Mouse (Mus musculus) lung, postnatal 0 days (tissue): Measurements from ENCODE around the gene Il31ra. TPM values are rescaled to one million over a fixed set of nuclear protein-coding genes. Genes with fewer than 3 reads are reported as not detected.

Experiments used
- ATAC-seq: fragments of 200-750 bp; cut with Nextera tagmentation; 2 replicates; pipeline ENCODE4 v1.8.0; 2017; ENCODE audit warnings: moderate library complexity
- DNase-seq: peaks from one replicate; pipeline ENCODE4 v3.0.0-alpha.2; 2016; ENCODE audit warnings: low spot score
- H3K27ac ChIP-seq: fragments of 300-500 bp; sonication (generic); 2 replicates; pipeline ENCODE4 v1.5.1; 2014; ENCODE audit warnings: antibody characterized with exemption, mild to moderate bottlenecking, low read length, mixed read lengths
- H3K27me3 ChIP-seq: fragments of 300-500 bp; sonication (generic); replicated peaks from 2 replicates; pipeline ENCODE4 v1.6.1; 2014; ENCODE audit warnings: low read length, mixed read lengths; ENCODE audit not compliant: insufficient read depth
- H3K36me3 ChIP-seq: fragments of 300-500 bp; sonication (generic); 2 replicates; pipeline ENCODE4 v1.6.1; 2014; ENCODE audit warnings: low read length, mixed read lengths; ENCODE audit not compliant: insufficient read depth
- H3K4me1 ChIP-seq: fragments of 300-500 bp; sonication (generic); 2 replicates; pipeline ENCODE4 v1.6.1; 2014; ENCODE audit warnings: antibody characterized with exemption, low read depth, low read length, mixed read lengths; ENCODE audit not compliant: insufficient read depth
- H3K4me2 ChIP-seq: fragments of 300-500 bp; sonication (generic); replicated peaks from 2 replicates; pipeline ENCODE4 v1.6.1; 2014; ENCODE audit warnings: low read depth, mild to moderate bottlenecking, low read length, moderate library complexity, mixed read lengths
- H3K4me3 ChIP-seq: fragments of 300-500 bp; sonication (generic); 2 replicates; pipeline ENCODE4 v1.5.1; 2014; ENCODE audit warnings: low read depth, low read length
- H3K9ac ChIP-seq: fragments of 300-500 bp; sonication (generic); replicated peaks from 2 replicates; pipeline ENCODE4 v1.6.1; 2014; ENCODE audit warnings: low read depth, mild to moderate bottlenecking
- H3K9me3 ChIP-seq: fragments of 300-500 bp; sonication (generic); 2 replicates; pipeline ENCODE4 v1.6.1; 2016; ENCODE audit warnings: low read length, mixed read lengths
- CTCF ChIP-seq: IDR thresholded peaks from 2 replicates; pipeline ENCODE4 v1.5.1; 2016; ENCODE audit warnings: antibody characterized with exemption, mild to moderate bottlenecking
- EP300 ChIP-seq: IDR thresholded peaks from 2 replicates; pipeline ENCODE4 v1.6.1; 2016; ENCODE audit warnings: antibody characterized with exemption, mild to moderate bottlenecking, control low read depth
- WGBS: fragments of 180-500 bp; shearing (Covaris S2); extraction: QIAGEN DNeasy Blood & Tissue Kit; methylation state at CpG from one replicate; pipeline ENCODE4 v1.1.7; 2014; 5-methylcytosine and 5-hydroxymethylcytosine counted together
- polyA plus RNA-seq: library from polyadenylated mRNA; unstranded; fragments of >200 nt; fragmentation: Nextera tagmentation; extraction: Ambion mirVana; gene quantifications from 2 replicates; pipeline ENCODE4 v1.2.1, GENCODE M21; 2015

The Il31ra gene
- polyA plus RNA-seq, 1 experiment from 2014 or later, result not detected

GRCm38 (mm10) chr13:112532235-112532634 is 61.9 kb downstream of the Il31ra start:
- no peak for TF ChIP-seq CTCF
- no peak for TF ChIP-seq EP300
- H3K36me3 ChIP-seq, result no peaks in the 10 kb centered on the region
- H3K4me1 ChIP-seq, result no peaks in the 10 kb centered on the region
- no peak overlapping the region for H3K4me2 ChIP-seq
- no peaks in the 10 kb centered on the region for H3K9me3 ChIP-seq
- no peak overlapping the region for H3K4me3 ChIP-seq
- H3K9ac ChIP-seq, result no peak overlapping the region
- DNase-seq (no peak), ATAC-seq (no peak)
- no peak overlapping the region for H3K27ac ChIP-seq
- 83% methylated on average over 6 of the region's 6 CpGs for WGBS
- H3K27me3 ChIP-seq, result no peaks in the 10 kb centered on the region

- Histone ChIP-seq H3K9me3 (no peaks in the 10 kb centered on the region), H3K36me3 (no peaks in the 10 kb centered on the region), H3K27me3 (no peaks in the 10 kb centered on the region), H3K4me1 (no peaks in the 10 kb centered on the region), H3K27ac (no peak overlapping the region), H3K9ac (no peak overlapping the region), H3K4me2 (no peak overlapping the region), H3K4me3 (no peak overlapping the region)
- WGBS, result 20% methylated on average over 3 of the region's 3 CpGs
- DNase-seq, result peak; percentile 94
- TF ChIP-seq CTCF (peak; percentile 93), EP300 (peak; percentile 89)
- peak; percentile 91 for ATAC-seq
Measured at GRCm38 (mm10) chr13:112529893-112530292, 64.3 kb downstream of the Il31ra start.

GRCm38 (mm10) chr13:112527186-112527585 is 67.0 kb downstream of the Il31ra start:
- no peak for TF ChIP-seq CTCF
- Histone ChIP-seq H3K9me3 (no peaks in the 10 kb centered on the region), H3K27ac (no peak overlapping the region), H3K9ac (no peak overlapping the region), H3K4me1 (no peaks in the 10 kb centered on the region), H3K4me3 (no peak overlapping the region), H3K36me3 (no peaks in the 10 kb centered on the region), H3K4me2 (no peak overlapping the region), H3K27me3 (no peaks in the 10 kb centered on the region)
- ATAC-seq, result no peak
- 68% methylated on average over 1 of the region's 1 CpGs for WGBS
- DNase-seq, result no peak

GRCm38 (mm10) chr13:112523346-112523970 is 70.7 kb downstream of the Il31ra start:
- no peak overlapping the region for H3K27ac ChIP-seq
- WGBS, result 73% methylated on average over 10 of the region's 10 CpGs
- ATAC-seq (no peak), DNase-seq (no peak)
- H3K36me3 ChIP-seq, result no peaks in the 10 kb centered on the region
- no peak for TF ChIP-seq CTCF
- TF ChIP-seq EP300, result no peak
- no peak overlapping the region for H3K4me2 ChIP-seq
- no peak overlapping the region for H3K4me3 ChIP-seq
- no peaks in the 10 kb centered on the region for H3K4me1 ChIP-seq
- H3K9me3 ChIP-seq, result no peaks in the 10 kb centered on the region
- no peaks in the 10 kb centered on the region for H3K27me3 ChIP-seq
- H3K9ac ChIP-seq, result no peak overlapping the region

- Histone ChIP-seq H3K4me2 (no peak overlapping the region), H3K36me3 (no peaks in the 10 kb centered on the region), H3K4me1 (no peaks in the 10 kb centered on the region), H3K9me3 (peaks cover 1% of the 10 kb centered on the region; the same call in 1 of the 2 replicates), H3K27ac (no peak overlapping the region), H3K27me3 (no peaks in the 10 kb centered on the region), H3K9ac (no peak overlapping the region), H3K4me3 (no peak overlapping the region)
- no peak for TF ChIP-seq EP300
- no peak for TF ChIP-seq CTCF
- ATAC-seq (no peak), DNase-seq (no peak)
- 71% methylated on average over 3 of the region's 3 CpGs for WGBS
Measured at GRCm38 (mm10) chr13:112522896-112523295, 71.3 kb downstream of the Il31ra start.

GRCm38 (mm10) chr13:112522261-112522660 is 71.9 kb downstream of the Il31ra start:
- Histone ChIP-seq H3K27me3 (no peaks in the 10 kb centered on the region), H3K27ac (no peak overlapping the region), H3K4me3 (no peak overlapping the region), H3K9ac (no peak overlapping the region), H3K9me3 (peaks cover 3% of the 10 kb centered on the region; the same call in 1 of the 2 replicates), H3K4me1 (no peaks in the 10 kb centered on the region), H3K4me2 (no peak overlapping the region), H3K36me3 (no peaks in the 10 kb centered on the region)
- TF ChIP-seq EP300 (no peak), CTCF (no peak)
- ATAC-seq, result no peak
- 43% methylated on average over 6 of the region's 6 CpGs for WGBS
- DNase-seq, result no peak

GRCm38 (mm10) chr13:112514546-112514945 is 79.6 kb downstream of the Il31ra start:
- ATAC-seq, result no peak
- DNase-seq, result no peak
- 43% methylated on average over 1 of the region's 1 CpGs for WGBS
- Histone ChIP-seq H3K4me1 (0 out of 2 replicates have a peak, but pooled peaks cover 5% of the 10 kb centered on the region), H3K9me3 (peaks cover 3% of the 10 kb centered on the region; the same call in 1 of the 2 replicates), H3K4me3 (no peak overlapping the region), H3K27ac (no peak overlapping the region), H3K9ac (no peak overlapping the region), H3K27me3 (no peaks in the 10 kb centered on the region), H3K4me2 (no peak overlapping the region), H3K36me3 (no peaks in the 10 kb centered on the region)
- TF ChIP-seq CTCF, result no peak
- no peak for TF ChIP-seq EP300
